Mouse (Mus musculus): ENCODE results near the gene Akr1a1. TPM values are rescaled to one million over a fixed set of nuclear protein-coding genes. Genes with fewer than 3 reads are reported as not detected.

Akr1a1 gene
- polyA plus RNA-seq, 2 experiments from 2014 or later, result 296 to 324 TPM

Other genes starting within 250 kb of the Akr1a1 start
- gene Mast2, start 187.5 kb downstream of the Akr1a1 start, polyA plus RNA-seq (2017; shearing (Covaris generic)), result 1 to 10 TPM; 3.4 to 4.0 TPM
- 10 to 100 TPM in 1 of 2 experiments, 1 to 10 TPM in 1; 7.4 to 19.6 TPM for gene Ipp, start 144.1 kb downstream of the Akr1a1 start, polyA plus RNA-seq (2017; shearing (Covaris generic))
- 10 to 100 TPM; 18.2 to 28.7 TPM for gene Tmem69, start 95.7 kb downstream of the Akr1a1 start, polyA plus RNA-seq (2017; shearing (Covaris generic))
- 100 to 1,000 TPM in 1 of 2 experiments, 10 to 100 TPM in 1; 90.2 to 101 TPM for gene Gpbp1l1, start 94.0 kb downstream of the Akr1a1 start, polyA plus RNA-seq (2017; shearing (Covaris generic))
- 10 to 100 TPM; 11.2 to 18.8 TPM for gene Ccdc17, start 55.0 kb downstream of the Akr1a1 start, polyA plus RNA-seq (2017; shearing (Covaris generic))
- gene Nasp, start 23.7 kb downstream of the Akr1a1 start, polyA plus RNA-seq (2017; shearing (Covaris generic)), result 10 to 100 TPM; 44.2 to 46.8 TPM
- gene Prdx1, start 33.9 kb upstream of the Akr1a1 start, polyA plus RNA-seq (2017; shearing (Covaris generic)), result 100 to 1,000 TPM; 602 to 696 TPM
- gene Mmachc, start 56.7 kb upstream of the Akr1a1 start, polyA plus RNA-seq (2017; shearing (Covaris generic)), result 1 to 10 TPM; 3.4 to 9.2 TPM
- gene Ccdc163, start 56.8 kb upstream of the Akr1a1 start, polyA plus RNA-seq (2017; shearing (Covaris generic)), result 10 to 100 TPM; 50.5 to 55.9 TPM
- 1 to 10 TPM; 4.6 to 7.8 TPM for gene Tesk2, start 69.3 kb upstream of the Akr1a1 start, polyA plus RNA-seq (2017; shearing (Covaris generic))
- 10 to 100 TPM; 30.7 to 43.6 TPM for gene Toe1, start 156.0 kb upstream of the Akr1a1 start, polyA plus RNA-seq (2017; shearing (Covaris generic))
- gene Mutyh, start 156.0 kb upstream of the Akr1a1 start, polyA plus RNA-seq (2017; shearing (Covaris generic)), result 10 to 100 TPM; 13.9 to 17.5 TPM
- gene Hpdl, start 170.0 kb upstream of the Akr1a1 start, polyA plus RNA-seq (2017; shearing (Covaris generic)), result under 1 TPM in 1 of 2 experiments, not detected in 1; 0.52 TPM
- not detected for gene Zswim5, start 225.7 kb upstream of the Akr1a1 start, polyA plus RNA-seq (2017; shearing (Covaris generic))

All from CD4-positive, CD25-positive, alpha-beta regulatory T cell, adult 4 months (primary cell).